Mouse (Mus musculus) lung, embryonic 16.5 days (tissue): ENCODE data around the gene Nxf1. TPM values are rescaled to one million over a fixed set of nuclear protein-coding genes. Genes with fewer than 3 reads are reported as not detected.

Experiments
- ATAC-seq: fragments of 200-750 bp; cut with Nextera tagmentation; 2 replicates; pipeline ENCODE4 v1.8.0; 2017; ENCODE audit warnings: low read depth, mild to moderate bottlenecking, moderate library complexity
- H3K27ac ChIP-seq: fragments of 300-500 bp; sonication (generic); 2 replicates; pipeline ENCODE4 v1.5.1; 2014; ENCODE audit warnings: mild to moderate bottlenecking, control low read depth, low read length
- H3K27me3 ChIP-seq: fragments of 300-500 bp; sonication (generic); 2 replicates; pipeline ENCODE4 v1.6.1; 2014; ENCODE audit warnings: low read depth, low read length, mixed read lengths; ENCODE audit not compliant: control insufficient read depth, insufficient read depth
- H3K36me3 ChIP-seq: fragments of 300-500 bp; sonication (generic); 2 replicates; pipeline ENCODE4 v1.6.1; 2014; ENCODE audit warnings: low read length; ENCODE audit not compliant: control insufficient read depth, insufficient read depth
- H3K4me1 ChIP-seq: fragments of 300-500 bp; sonication (generic); replicated peaks from 2 replicates; pipeline ENCODE4 v1.6.1; 2014; ENCODE audit warnings: low read length, mixed read lengths; ENCODE audit not compliant: control insufficient read depth, insufficient read depth
- H3K4me2 ChIP-seq: fragments of 300-500 bp; sonication (generic); 2 replicates; pipeline ENCODE4 v1.6.1; 2014; ENCODE audit warnings: low read depth, low read length, control low read depth
- H3K4me3 ChIP-seq: fragments of 300-500 bp; sonication (generic); 2 replicates; pipeline ENCODE4 v1.5.1; 2014; ENCODE audit warnings: mild to moderate bottlenecking, low read length, control low read depth
- H3K9ac ChIP-seq: fragments of 300-500 bp; sonication (generic); 2 replicates; pipeline ENCODE4 v1.6.1; 2014; ENCODE audit warnings: low read length, control low read depth
- H3K9me3 ChIP-seq: fragments of 300-500 bp; sonication (generic); 2 replicates; pipeline ENCODE4 v1.6.1; 2016; ENCODE audit warnings: low read length; ENCODE audit not compliant: control insufficient read depth
- WGBS: fragments of 180-500 bp; shearing (Covaris S2); extraction: QIAGEN DNeasy Blood & Tissue Kit; methylation state at CpG from one replicate; pipeline ENCODE4 v1.1.7; 2014; 5-methylcytosine and 5-hydroxymethylcytosine counted together
- polyA plus RNA-seq: library from polyadenylated mRNA; unstranded; fragments of >200 nt; fragmentation: Nextera tagmentation; extraction: Ambion mirVana; gene quantifications from 2 replicates; pipeline ENCODE4 v1.2.1, GENCODE M21; 2015

Gene Nxf1
- polyA plus RNA-seq, 1 experiment from 2014 or later = 190 TPM

- Histone ChIP-seq H3K27ac (peak within 1 kb of the TSS; percentile 59; the same call in 1 of the 2 replicates), H3K27me3 (no peaks in the 10 kb centered on the region), H3K4me3 (peak within 1 kb of the TSS; percentile 91)
Measured at GRCm38 (mm10) chr19:8735389-8736159, 21.3 kb upstream of the Nxf1 start, which contains the start of gene Wdr74. TSS of gene Wdr74 (plus strand) at chr19:8735827.

GRCm38 (mm10) chr19:8736160-8736467 is 20.8 kb upstream of the Nxf1 start:
- Histone ChIP-seq H3K27ac (peak overlapping the region; percentile 37; the same call in 1 of the 2 replicates), H3K9me3 (no peaks in the 10 kb centered on the region), H3K4me1 (peaks cover 15% of the 10 kb centered on the region), H3K36me3 (peaks cover 25% of the 10 kb centered on the region), H3K27me3 (no peaks in the 10 kb centered on the region), H3K4me2 (peak overlapping the region; percentile 92), H3K4me3 (peak overlapping the region; percentile 91), H3K9ac (peak overlapping the region; percentile 89)
- 2% methylated on average over 11 of the region's 11 CpGs for WGBS
- no peak; the same call in 1 of the 2 replicates for ATAC-seq

More at GRCm38 (mm10) chr19:8735389-8736159, 21.3 kb upstream of the Nxf1 start, which contains the start of gene Wdr74:
- peak; percentile 93 for ATAC-seq
- Histone ChIP-seq H3K9me3 (no peaks in the 10 kb centered on the region), H3K9ac (peak within 1 kb of the TSS; percentile 89), H3K4me1 (peaks cover 11% of the 10 kb centered on the region), H3K36me3 (peaks cover 25% of the 10 kb centered on the region), H3K4me2 (peak within 1 kb of the TSS; percentile 92)
- under 1% methylated on average over 32 of the region's 32 CpGs for WGBS

GRCm38 (mm10) chr19:8738911-8739310 is 18.0 kb upstream of the Nxf1 start:
- peaks cover 22% of the 10 kb centered on the region for H3K4me1 ChIP-seq
- no peak overlapping the region for H3K9ac ChIP-seq
- H3K27me3 ChIP-seq = no peaks in the 10 kb centered on the region
- H3K27ac ChIP-seq = no peak overlapping the region
- 85% methylated on average over 7 of the region's 7 CpGs for WGBS
- H3K4me2 ChIP-seq = no peak overlapping the region
- no peak for ATAC-seq
- peaks cover 31% of the 10 kb centered on the region for H3K36me3 ChIP-seq
- H3K4me3 ChIP-seq = no peak overlapping the region
- no peaks in the 10 kb centered on the region for H3K9me3 ChIP-seq

GRCm38 (mm10) chr19:8739646-8740045 is 17.2 kb upstream of the Nxf1 start:
- Histone ChIP-seq H3K27me3 (no peaks in the 10 kb centered on the region), H3K36me3 (peaks cover 33% of the 10 kb centered on the region), H3K27ac (no peak overlapping the region), H3K4me3 (no peak overlapping the region), H3K9me3 (no peaks in the 10 kb centered on the region), H3K4me2 (no peak overlapping the region), H3K9ac (no peak overlapping the region), H3K4me1 (peaks cover 22% of the 10 kb centered on the region)
- 85% methylated on average over 6 of the region's 6 CpGs for WGBS
- no peak for ATAC-seq

- H3K4me3 ChIP-seq = peak within 1 kb of the TSS; percentile 80
- 68% methylated on average over 14 of the region's 14 CpGs for WGBS
- H3K4me1 ChIP-seq = peaks cover 17% of the 10 kb centered on the region
- no peaks in the 10 kb centered on the region for H3K27me3 ChIP-seq
- peak within 1 kb of the TSS; percentile 97 for H3K27ac ChIP-seq
- H3K9ac ChIP-seq = peak within 1 kb of the TSS; percentile 93
- H3K9me3 ChIP-seq = no peaks in the 10 kb centered on the region
- peak within 1 kb of the TSS; percentile 50 for H3K4me2 ChIP-seq
- ATAC-seq = no peak
- peaks cover 39% of the 10 kb centered on the region for H3K36me3 ChIP-seq
Measured at GRCm38 (mm10) chr19:8740603-8741002, 16.3 kb upstream of the Nxf1 start, which contains the start of gene 1700092M07Rik. TSS of gene 1700092M07Rik (plus strand) at chr19:8740718.

- H3K9ac ChIP-seq = peak within 1 kb of the TSS; percentile 93
- H3K9me3 ChIP-seq = no peaks in the 10 kb centered on the region
- WGBS = under 1% methylated on average over 36 of the region's 36 CpGs
- H3K27me3 ChIP-seq = no peaks in the 10 kb centered on the region
- peaks cover 17% of the 10 kb centered on the region for H3K4me1 ChIP-seq
- H3K36me3 ChIP-seq = peaks cover 43% of the 10 kb centered on the region
- peak within 1 kb of the TSS; percentile 80 for H3K4me3 ChIP-seq
- peak; percentile 98 for ATAC-seq
- peak within 1 kb of the TSS; percentile 61 for H3K4me2 ChIP-seq
- peak within 1 kb of the TSS; percentile 97 for H3K27ac ChIP-seq
Measured at GRCm38 (mm10) chr19:8741243-8741869, 15.5 kb upstream of the Nxf1 start, which contains the start of gene Stx5a. TSS of gene Stx5a (plus strand) at chr19:8741413.

- Histone ChIP-seq H3K9me3 (no peaks in the 10 kb centered on the region), H3K27me3 (no peaks in the 10 kb centered on the region), H3K4me2 (peak overlapping the region; percentile 61), H3K27ac (peak overlapping the region; percentile 97), H3K4me3 (peak overlapping the region; percentile 80), H3K9ac (peak overlapping the region; percentile 93), H3K36me3 (peaks cover 48% of the 10 kb centered on the region), H3K4me1 (peaks cover 15% of the 10 kb centered on the region)
- no peak for ATAC-seq
- WGBS = 11% methylated on average over 14 of the region's 14 CpGs
Measured at GRCm38 (mm10) chr19:8742176-8742575, 14.7 kb upstream of the Nxf1 start.

- Histone ChIP-seq H3K27me3 (no peaks in the 10 kb centered on the region), H3K9ac (no peak overlapping the region), H3K4me2 (no peak overlapping the region), H3K36me3 (peaks cover 53% of the 10 kb centered on the region), H3K4me1 (peaks cover 13% of the 10 kb centered on the region), H3K4me3 (no peak overlapping the region), H3K27ac (no peak overlapping the region), H3K9me3 (no peaks in the 10 kb centered on the region)
- 94% methylated on average over 1 of the region's 1 CpGs for WGBS
- ATAC-seq = no peak
Measured at GRCm38 (mm10) chr19:8745382-8745781, 11.5 kb upstream of the Nxf1 start.

- 70% methylated on average over 2 of the region's 2 CpGs for WGBS
- peaks cover 70% of the 10 kb centered on the region for H3K36me3 ChIP-seq
Measured at GRCm38 (mm10) chr19:8747368-8747767, 9.5 kb upstream of the Nxf1 start.

More at GRCm38 (mm10) chr19:8747368-8747767, 9.5 kb upstream of the Nxf1 start:
- H3K27me3 ChIP-seq = no peaks in the 10 kb centered on the region
- no peak overlapping the region for H3K9ac ChIP-seq
- ATAC-seq = no peak
- peaks cover 7% of the 10 kb centered on the region for H3K4me1 ChIP-seq
- no peak overlapping the region for H3K27ac ChIP-seq
- no peak overlapping the region for H3K4me3 ChIP-seq
- H3K4me2 ChIP-seq = no peak overlapping the region
- no peaks in the 10 kb centered on the region for H3K9me3 ChIP-seq
